Mouse (Mus musculus) G1E (cell line): ENCODE measurements around the gene Mrgpra2b.
"Not testable (repeated sequence)": the region's sequence is repeated elsewhere in the genome, so short reads cannot be mapped to it uniquely, and the experiment has no call there.

Source experiments
- CTCF ChIP-seq: IDR thresholded peaks from 2 replicates; pipeline ENCODE4 v1.5.1; 2012; ENCODE audit warnings: low read depth, low read length, inconsistent platforms, mixed read lengths
- GATA1 ChIP-seq: IDR thresholded peaks from 2 replicates; pipeline ENCODE4 v1.6.1; 2012; ENCODE audit warnings: borderline replicate concordance, low read length, inconsistent platforms, mixed read lengths

DNA sequence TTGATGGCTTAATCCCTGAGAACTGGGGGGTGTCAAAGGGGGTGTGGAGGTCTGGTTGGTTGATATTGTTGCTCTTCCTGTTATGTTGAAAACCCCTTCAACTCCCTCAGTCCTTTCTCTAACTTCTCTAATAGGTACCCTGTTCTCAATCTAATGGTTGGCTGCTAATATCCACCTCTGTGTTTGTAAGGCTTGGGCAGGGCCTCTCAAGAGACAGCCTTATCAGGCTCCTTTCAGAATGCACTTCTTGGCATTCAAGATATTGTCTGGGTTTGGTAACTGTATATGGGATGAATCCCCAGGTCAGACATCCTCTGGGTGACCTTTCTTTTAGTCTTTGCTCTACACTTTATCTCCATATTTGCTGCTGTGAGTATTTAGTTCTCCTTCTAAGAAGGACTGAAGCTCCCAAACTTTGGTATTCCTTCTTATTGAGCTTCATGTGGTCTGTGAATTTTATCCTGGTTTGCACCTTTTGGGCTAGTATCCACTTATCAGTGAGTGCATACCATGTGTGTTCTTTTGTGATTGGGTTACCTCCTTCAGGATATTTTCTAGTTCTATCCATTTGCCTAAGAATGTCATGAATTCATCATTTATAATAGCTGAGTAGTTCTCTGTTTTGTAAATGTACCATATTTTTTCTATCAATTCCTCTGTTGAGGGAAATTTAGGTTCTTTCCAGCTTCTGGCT, 100.7 kb downstream of the Mrgpra2b start:
- TF ChIP-seq CTCF, GATA1: not testable (repeated sequence)
